Mouse (Mus musculus) frontal cortex, adult 2 months (tissue): ENCODE measurements around the gene B3gnt7. TPM values are rescaled to one million over a fixed set of nuclear protein-coding genes. Genes with fewer than 3 reads are reported as not detected.

Source experiments
- DNase-seq, 2 experiments: peaks; one replicate each; pipeline ENCODE4 v3.0.0; 2022; ENCODE audit warnings: low spot score in 1 of 2; ENCODE audit errors: extremely low spot score in 1 of 2
- polyA plus RNA-seq: library from polyadenylated mRNA; depleted of rRNA; stranded (reverse); fragments of >200 nt; gene quantifications from 2 replicates; pipeline ENCODE4 v1.2.3, GENCODE M21; 2012; rRNA removed

Gene B3gnt7
- 1.6 TPM in 2 replicates for polyA plus RNA-seq

DNA sequence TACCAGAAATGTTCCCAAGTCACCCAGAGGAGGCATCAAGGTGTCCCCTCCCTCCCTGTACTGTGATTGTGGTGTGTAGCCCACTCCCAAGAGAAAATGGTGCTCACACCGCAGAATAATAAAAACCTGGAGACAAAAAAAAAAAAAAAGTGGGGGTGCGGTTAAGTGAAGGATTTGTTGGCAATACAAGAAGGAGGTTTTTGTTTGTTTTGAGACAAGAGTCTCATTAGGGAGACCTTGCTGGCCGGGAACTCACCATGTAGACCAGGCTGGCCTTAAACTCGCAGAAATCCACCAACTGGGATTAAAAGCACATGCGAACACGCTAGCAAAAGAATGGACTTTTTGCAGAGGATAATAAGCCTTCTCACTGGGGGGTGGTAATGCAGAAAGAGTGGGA is at the start of gene B3gnt7:
Gene B3gnt7 (plus strand): TSS at position 301 of the 400 bp plus-strand sequence.
- DNase-seq = no peak

DNA sequence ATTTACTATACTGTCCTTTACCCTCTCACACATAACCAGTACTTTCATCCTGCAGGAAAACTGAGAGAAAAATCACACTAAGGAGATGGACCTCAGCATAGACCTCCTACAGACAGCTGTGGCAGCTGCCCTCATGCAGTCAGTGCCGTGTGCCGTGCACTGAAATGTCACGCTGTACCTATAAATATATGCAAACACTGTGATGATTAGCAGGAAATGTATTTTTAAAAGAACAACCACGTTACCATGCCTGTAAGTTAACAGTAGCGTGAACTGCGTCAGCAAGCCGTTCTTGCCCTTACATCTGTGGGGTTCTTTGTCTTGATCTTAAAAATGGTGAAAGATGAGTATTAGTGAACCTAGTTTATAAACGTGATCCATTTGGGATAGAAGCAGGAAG is 49.2 kb upstream of the B3gnt7 start:
- no peak for DNase-seq

DNA sequence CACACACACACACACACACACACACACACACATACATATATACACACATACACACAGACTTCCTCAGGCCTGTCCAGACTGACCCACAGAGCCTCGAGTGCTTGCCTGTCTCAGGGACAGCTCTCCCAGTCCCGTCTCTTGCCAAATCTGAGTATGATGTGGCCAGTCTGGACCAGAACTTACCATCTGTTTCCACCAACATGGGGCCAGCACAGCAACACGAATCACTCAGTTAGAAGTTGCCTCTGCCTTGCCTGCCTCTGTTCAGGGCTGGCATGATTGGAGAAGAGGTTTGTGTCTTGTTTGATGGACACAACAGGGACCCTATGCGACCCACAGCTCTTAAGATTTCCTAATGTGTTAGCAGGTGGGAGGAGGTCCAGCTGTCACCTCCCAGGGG is 46.3 kb upstream of the B3gnt7 start:
- DNase-seq = no peak

DNA sequence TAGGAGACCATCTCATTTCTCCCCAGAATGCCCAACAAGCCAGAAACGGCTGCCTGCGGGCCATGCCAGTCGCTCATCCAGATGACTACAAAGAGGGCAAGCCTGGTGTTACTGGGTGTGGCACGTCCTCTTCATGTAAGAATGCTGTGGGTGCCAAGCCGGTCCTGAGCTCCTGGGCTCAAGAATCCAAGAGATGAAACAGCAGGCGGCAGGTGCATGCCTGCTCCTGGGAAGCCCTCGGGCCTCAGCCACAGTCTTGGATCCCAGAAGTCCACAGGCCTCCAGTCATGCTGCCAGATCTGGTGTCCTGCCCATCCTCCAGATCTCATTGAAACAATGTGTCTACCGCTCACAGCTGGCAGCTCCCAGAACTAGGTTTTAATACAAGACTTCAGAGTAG is 45.4 kb upstream of the B3gnt7 start:
- DNase-seq = no peak

DNA sequence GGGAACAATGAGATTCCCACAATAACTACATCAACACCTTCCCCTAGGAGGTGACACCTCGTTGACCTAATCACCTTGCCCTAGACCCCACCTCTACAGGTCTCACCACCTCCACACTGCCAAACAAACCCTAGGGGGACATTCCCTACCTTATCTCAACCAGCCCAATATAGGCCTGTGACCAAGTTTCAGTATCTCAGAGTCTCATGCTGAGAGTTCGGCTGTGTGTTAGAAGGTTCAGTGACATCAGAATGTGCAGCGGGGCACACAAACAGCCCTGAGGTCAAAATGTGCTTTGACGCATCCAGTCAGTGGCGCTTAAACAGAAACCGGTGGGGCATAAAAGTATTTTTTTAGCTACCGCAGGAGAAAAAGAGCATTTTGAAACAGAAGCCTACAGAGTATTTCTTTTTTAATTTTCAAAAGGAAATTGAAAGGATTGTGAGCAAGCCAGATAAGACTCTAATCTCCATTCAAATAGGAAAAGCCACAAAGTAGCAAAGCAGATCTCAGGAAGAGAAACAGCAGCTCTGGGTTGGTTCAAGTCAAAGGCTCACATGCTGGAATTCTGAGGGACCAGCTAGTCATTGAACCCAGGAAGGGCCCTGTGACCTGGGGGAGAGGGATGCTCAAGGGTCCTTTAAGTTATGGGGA is 44.3 kb upstream of the B3gnt7 start:
- DNase-seq = no peak

DNA sequence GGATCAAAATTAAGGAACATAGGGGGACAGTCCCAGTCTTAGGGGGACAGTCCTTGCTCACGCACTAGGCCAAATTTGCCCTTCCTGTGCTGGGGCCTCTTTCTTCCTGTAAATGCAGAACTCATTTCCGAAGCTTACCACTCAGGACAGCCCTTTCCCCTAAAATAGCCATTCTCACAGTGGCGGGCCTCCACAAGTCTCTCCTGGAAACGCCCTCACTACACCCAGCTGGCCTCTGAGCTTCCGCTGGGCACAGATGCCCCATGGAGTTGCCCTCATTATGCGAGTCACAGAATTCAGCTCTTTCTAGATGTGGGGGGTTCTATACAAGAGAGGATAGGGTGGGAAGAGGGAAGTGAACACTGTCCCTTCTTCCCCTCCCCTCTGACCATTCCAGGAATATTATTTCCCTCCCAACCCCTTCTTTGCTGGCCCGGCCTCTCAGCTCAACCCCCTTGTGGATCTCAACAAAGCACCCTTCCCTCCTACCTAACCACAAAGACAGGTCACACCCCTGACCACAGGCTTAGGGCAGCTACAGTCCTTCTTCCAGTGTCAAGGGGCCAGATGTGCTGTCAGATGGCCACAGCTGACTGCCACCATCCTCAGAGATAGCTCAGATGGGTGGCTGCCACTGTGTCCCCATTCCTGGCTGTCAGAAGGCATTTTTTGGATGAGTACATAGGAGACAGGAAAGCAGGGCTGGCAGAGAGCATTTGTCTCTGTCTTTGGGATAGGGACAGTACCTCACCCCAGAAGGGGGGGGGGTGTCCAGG is 38.9 kb upstream of the B3gnt7 start:
- no peak for DNase-seq

DNA sequence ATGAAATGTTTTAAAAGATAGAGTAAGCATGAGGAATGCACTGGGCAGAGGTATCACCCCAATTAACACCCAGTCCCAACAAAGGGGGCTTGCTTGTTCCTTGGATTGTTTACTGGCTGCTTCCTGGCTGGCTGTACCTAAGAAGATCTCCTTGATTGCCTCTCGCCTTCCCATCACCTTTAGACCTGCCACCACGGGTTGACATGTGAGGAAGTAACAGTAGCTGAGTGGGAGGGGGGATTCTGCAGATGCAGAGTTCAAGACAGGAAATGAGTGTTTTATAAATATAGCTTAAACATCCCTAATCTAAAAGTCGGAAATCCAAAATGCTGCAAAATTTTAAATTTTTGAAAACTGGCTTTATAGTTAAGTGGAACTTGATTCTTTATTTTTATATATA is 37.6 kb upstream of the B3gnt7 start:
- DNase-seq = no peak

DNA sequence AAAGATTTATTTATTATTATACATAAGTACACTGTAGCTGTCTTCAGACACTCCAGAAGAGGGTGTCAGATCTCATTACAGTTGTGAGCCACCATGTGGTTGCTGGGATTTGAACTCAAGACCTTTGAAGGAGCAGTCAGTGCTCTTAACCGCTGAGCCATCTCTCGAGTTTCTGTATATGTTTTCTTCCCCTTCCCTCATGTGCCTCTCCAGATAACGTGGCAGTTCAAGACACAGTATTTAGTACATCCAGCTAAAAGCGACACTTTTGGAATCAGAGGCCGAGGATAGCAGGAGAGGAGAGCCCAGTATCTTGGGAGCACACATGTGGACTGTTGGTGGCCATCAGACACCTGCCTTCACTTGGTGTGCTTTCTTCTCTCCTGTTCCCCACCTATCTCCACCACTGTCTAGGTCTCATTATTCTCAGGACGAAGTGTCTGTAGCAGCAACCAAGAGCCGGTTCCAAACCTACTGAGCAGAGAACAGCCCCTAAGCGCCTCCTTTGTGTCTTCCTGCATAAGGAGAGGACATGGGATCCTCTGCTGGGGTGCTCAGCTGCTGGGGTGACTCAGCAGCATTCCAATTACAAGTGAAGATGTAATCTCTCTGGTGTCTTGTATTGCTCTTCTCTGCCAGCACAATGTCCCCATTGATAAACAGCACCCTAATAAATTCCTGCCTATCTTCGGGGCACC is 34.0 kb upstream of the B3gnt7 start:
- DNase-seq = no peak

DNA sequence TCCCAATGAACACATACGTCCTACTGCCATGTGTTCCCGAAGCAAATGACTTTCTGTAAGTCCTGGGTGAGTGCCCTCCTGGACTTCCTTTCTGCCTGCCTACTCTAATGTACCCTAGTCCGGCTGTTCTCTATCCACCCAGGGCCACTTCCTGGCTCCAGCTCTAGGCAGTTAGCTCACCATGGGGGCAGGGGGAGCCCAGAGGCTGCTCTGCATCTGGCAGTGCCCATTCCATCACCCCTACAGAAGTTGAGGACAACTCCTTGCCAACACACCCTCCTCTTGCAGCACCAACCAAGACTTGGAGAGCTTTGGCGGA is 33.5 kb upstream of the B3gnt7 start:
- no peak for DNase-seq

DNA sequence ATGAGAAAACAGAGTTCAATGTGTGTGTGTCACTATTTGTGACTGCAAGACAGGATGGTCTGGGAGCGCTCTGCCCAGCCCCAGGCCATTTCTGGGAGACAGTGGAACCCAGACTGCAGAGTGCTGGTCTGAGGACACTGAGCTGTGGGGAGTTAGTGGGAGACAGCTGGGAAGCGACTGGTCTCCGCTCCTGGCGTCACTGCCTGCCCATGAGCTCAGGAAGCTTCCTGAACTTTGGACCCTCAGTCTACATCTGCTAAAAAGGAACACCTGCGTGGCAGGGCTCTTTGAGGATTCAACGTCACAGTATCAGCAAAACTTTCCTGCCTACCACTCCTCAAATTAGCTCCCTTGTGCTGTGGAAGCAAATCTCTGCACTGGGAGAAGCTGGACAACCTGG is 30.9 kb upstream of the B3gnt7 start:
- no peak for DNase-seq

DNA sequence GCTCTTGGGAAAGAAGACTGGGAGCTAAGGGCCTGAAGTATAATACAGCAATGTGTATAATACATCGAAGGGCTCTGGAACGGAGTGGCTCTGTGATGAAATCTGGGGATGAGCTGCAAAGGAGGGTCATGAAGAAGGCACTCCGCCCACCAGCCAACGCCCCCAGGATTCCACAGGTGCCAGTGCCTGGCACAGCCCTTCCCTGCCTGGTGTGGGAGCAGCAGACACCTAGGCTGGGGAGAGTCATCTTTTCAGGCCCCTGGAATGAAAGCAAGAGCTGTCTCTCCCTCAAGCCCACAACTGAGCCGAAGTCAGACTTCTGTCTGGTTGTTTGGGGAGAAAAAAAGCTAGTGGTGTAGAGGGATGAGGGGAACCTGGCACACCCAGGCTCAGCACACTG is 25.6 kb upstream of the B3gnt7 start:
- no peak for DNase-seq

DNA sequence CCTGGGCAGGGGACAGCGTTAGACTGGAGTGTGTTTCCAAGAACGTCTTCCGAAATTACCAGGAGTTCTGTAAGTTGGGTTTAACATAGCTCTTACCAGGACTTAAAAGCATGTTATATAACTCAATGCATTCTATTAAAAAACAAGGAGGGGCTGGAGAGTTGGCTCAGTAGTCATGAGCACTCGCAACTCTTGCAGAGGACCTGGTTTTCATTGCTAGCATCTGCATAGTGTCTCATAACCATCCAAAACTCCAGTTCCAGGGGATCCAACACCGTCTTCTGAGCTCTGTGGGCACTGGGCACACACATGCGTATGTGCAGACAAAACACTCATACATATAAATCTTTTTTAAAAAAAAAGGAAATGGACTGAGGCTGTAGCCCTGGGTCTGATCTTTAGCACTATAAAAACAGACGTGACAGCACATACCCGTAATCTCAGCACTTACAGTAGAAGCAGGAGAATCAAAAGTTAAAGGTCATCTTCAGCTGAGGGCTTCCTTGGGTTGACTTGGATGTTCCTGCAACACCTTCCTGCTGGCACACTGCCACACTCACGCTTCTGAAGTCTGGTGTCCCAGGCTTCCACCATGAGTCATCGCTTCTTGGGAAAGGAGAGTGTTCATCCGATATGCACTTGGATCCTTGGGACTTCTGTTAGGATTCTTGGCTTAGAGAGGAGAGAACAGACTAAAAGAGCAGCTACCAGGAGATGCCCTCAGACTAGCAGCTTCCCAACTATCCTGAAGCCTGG is 20.7 kb upstream of the B3gnt7 start:
- peak in 1 of 2 experiments; percentile 79 for DNase-seq

DNA sequence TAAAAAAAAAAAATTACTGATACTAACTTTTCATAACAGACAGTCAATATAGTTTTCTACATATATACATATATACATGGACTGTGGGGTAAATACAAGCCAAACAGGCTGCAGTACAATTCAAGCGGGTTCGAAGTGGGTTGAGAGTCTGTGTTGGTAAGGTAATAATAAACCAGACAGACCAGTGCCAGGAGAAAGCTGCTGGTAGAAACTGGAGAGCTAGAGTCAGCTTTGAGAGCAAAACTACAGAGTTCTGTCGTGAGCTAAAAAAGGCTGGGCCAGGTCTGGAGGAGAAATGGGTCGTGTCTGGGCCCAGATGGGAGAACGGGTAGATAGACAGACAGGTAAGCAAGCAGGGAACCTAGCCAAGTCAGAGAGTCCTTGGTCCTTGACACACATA is 18.5 kb upstream of the B3gnt7 start:
- DNase-seq = no peak

DNA sequence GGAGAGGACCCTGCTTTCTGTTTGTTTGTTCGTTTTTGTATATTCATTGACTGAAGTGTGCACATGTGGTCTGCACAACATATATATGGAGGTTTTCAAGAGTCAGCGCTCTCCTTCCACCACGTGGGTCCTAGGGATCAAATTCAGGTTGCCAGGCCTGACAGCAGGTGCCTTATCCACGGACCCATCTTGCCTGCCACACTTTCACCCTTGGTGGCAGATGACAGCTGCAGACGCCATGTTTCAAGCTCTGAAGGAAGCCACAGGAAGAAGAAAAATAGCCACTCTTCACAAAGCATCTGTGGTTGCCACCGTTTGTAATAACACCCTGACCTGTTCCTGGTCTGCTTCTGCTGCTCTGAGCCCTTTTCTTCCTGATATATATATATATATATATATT is 17.3 kb upstream of the B3gnt7 start:
- no peak for DNase-seq

DNA sequence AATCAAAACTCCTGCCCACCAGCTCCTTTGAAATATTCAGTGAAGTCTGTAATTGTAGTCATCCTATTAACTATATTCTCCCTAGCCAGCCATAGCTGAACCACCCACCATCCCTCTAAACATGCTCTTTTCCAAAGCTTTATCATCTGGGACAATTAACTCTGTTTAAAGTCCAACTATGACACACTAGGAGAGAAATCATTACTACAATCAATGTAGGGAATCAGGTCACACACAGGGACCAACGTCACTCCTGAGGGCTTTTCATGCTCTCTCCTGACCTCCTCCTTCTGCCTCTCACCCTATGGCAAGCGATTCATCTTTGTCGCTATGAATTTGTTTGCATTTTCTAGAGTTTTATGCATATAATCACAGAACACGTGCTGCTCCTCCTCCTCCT is 15.2 kb upstream of the B3gnt7 start:
- DNase-seq = no peak

DNA sequence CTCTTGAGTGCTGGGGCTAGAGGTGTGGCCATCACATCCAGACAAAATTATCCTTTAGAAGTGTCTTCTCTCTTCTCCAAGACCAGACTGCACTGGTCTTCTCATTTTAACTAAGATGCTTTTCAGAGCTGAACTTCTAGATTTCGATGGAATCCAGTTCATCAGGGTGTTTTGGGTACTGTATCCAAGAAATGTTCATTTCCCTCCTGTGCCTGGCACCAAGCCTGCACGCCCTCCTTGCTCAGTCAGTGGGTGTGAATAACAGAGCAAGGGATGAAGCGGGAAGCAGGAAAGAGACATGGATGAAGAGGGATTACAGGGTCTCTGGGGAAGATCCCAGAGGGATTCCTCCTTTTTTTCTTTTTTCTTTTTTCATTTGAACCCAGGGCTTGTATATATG is 12.2 kb upstream of the B3gnt7 start:
- peak in 1 of 2 experiments; percentile 43 for DNase-seq

DNA sequence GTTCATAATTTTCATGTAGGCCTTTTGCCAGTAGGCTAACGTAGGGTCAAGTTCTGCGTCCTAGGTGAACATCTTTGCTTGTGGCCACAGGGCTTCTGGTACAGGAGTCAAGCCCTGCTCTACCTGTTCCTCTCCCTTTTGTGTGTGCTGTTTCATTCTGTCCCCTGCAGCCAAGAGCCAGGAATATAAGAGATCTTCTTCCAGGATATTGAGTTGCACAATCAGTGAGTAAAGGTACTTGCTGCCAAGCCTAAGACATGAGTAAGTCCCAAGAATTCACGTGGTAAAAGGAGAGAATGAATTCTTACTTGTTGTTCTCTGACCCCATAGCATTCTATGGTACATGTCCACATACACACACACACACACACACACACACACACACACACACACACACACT is 9.5 kb upstream of the B3gnt7 start:
- no peak for DNase-seq

DNA sequence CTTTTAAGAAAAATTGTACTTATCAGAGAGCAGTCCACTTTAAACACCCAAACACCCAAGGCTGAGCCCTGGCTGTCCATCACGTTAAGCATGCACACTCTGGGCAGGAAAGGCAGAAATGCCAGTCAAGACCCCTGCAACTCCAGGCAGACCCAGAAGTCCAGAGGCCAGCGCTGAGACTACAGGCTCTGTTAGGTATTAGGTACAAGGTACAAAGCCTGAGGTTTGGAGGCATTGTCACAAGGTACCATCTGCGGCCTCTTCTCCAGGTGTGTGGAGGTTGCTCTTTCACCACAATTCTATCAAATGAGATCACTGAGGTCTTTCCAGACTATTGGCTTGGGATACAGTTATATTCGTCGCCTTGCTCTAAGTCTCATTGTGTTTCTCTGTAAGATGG is 8.8 kb upstream of the B3gnt7 start:
- DNase-seq = no peak

DNA sequence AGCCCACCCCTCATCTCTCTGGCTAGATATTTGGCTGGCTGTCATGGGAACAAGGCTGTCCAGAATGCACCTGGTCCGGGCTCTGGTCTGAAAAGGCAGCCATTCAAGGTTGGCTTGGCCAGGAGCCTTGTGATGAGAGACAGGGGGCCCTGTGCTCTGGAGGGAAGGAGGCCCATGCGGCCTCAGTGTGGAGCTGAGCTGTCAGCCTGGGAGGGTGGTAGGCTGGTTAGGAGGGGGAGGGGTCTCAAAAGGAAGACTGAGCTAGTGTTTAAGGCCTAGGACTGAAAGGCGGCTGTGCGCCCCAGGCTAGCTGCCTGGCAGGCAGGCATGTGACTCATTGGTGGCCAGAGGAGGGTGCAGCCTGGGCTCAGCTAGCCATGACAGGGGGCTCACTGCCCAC is 8.2 kb upstream of the B3gnt7 start:
- peak in 1 of 2 experiments; percentile 7 for DNase-seq

DNA sequence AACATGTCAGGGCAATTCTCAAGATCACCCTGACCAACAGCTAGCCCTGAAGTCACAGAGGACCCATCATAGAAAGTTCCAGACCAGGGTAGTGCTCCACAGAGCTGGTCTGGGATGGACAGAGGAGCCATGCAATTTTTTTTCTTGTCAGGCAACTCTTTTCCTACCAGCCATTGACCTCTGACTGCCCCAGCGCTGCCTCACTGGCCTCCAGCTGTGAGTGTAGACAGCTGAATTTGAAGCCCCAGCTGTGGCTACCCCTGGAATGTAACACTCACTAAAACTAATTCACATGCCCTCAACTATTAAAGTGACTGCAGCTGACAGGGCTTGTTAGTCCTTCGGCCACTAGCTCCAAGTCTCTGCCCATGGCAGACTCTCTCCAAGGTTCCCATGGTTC is 2.5 kb upstream of the B3gnt7 start:
- DNase-seq = no peak

DNA sequence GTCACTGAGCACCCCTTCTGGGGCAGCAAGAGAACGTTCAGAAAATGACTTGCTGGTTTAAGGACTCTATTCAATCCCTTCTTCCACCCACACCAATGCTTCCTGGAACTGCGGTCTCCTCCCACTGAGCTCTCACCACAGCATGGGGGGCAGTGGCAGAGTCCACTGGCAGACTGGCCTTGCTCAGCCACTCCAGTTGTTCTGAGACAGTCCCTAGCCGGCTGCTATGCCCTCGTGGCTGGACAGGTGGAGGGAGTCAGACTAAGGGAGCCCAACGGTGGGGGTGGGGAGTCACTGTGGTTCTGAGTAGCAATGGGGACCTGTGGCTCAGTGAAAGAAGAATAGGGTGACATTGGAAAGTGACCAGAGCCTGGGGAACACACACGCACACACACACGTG is 1.9 kb upstream of the B3gnt7 start:
- DNase-seq = no peak
